ENCODE assay signal across 27 mouse cellular contexts in genomic region chr5:16531619-16532277, GRCm38 (mm10). TPM values are rescaled to one million over a fixed set of nuclear protein-coding genes. Genes with fewer than 3 reads are reported as not detected.
DNase-seq lines count a peak whose midpoint lies in the region; ATAC-seq and TF ChIP-seq lines count a peak whose summit lies in the region.
"Had no signal": no experiment of that assay in that cellular context is flagged by ENCODE, and none has a peak within 500 bp of the region (broad histone marks: within the 10 kb centered on the region; RNA-seq: fewer than 3 reads in every experiment).

No protein-coding gene starts in this region.

- WGBS in forebrain, embryonic 11.5 days, result 63% methylated on average over 3 of the region's 3 CpGs
- WGBS in forebrain, embryonic 10.5 days, result 84% methylated on average over 3 of the region's 3 CpGs
- WGBS in forebrain, embryonic 13.5 days, result 46% methylated on average over 3 of the region's 3 CpGs
- 34% methylated on average over 3 of the region's 3 CpGs for WGBS in forebrain, embryonic 15.5 days
- WGBS in forebrain, postnatal 0 days, result 32% methylated on average over 3 of the region's 3 CpGs

- H3K36me3 ChIP-seq in forebrain, embryonic 11.5 days (ENCODE audit: control insufficient read depth, insufficient read depth, low read length), result no peaks in the 10 kb centered on the region
- no peaks in the 10 kb centered on the region for H3K36me3 ChIP-seq in forebrain, embryonic 10.5 days (replicated peaks)
- H3K36me3 ChIP-seq in forebrain, embryonic 13.5 days (ENCODE audit: poor library complexity, severe bottlenecking), result no peaks in the 10 kb centered on the region
- no peaks in the 10 kb centered on the region for H3K36me3 ChIP-seq in forebrain, embryonic 15.5 days
- H3K36me3 ChIP-seq in forebrain, postnatal 0 days (ENCODE audit: insufficient read depth), result no peaks in the 10 kb centered on the region
- H3K36me3 ChIP-seq: embryonic facial prominence, embryonic 13.5 days; embryonic facial prominence, embryonic 15.5 days; G1E had no signal

- TF ChIP-seq CTCF in forebrain, postnatal 0 days (IDR thresholded peaks at IDR 0.05; ENCODE audit: low read depth), result no peak

- no peaks in the 10 kb centered on the region for H3K4me1 ChIP-seq in forebrain, embryonic 11.5 days (replicated peaks; ENCODE audit: control insufficient read depth, insufficient read depth, low read length)
- 0 out of 2 replicates have a peak, but pooled peaks cover 4% of the 10 kb centered on the region for H3K4me1 ChIP-seq in forebrain, embryonic 10.5 days
- 0 out of 2 replicates have a peak, but pooled peaks cover 4% of the 10 kb centered on the region for H3K4me1 ChIP-seq in forebrain, embryonic 13.5 days
- no peaks in the 10 kb centered on the region for H3K4me1 ChIP-seq in forebrain, embryonic 15.5 days
- no peaks in the 10 kb centered on the region for H3K4me1 ChIP-seq in forebrain, postnatal 0 days (ENCODE audit: insufficient read depth)
- H3K4me1 ChIP-seq: embryonic facial prominence, embryonic 13.5 days; embryonic facial prominence, embryonic 15.5 days had no signal

- no peak overlapping the region for H3K4me3 ChIP-seq in forebrain, embryonic 11.5 days (ENCODE audit: low read depth, low read length)
- no peak overlapping the region for H3K4me3 ChIP-seq in forebrain, embryonic 10.5 days
- H3K4me3 ChIP-seq in forebrain, embryonic 13.5 days, result no peak overlapping the region
- no peak overlapping the region for H3K4me3 ChIP-seq in forebrain, embryonic 15.5 days
- no peak overlapping the region for H3K4me3 ChIP-seq in forebrain, postnatal 0 days (ENCODE audit: low read depth, low read length)
- H3K4me3 ChIP-seq: embryonic facial prominence, embryonic 13.5 days; embryonic facial prominence, embryonic 15.5 days; erythroblast, embryonic 14.5 days had no signal

- H3K9ac ChIP-seq in forebrain, embryonic 11.5 days (ENCODE audit: low read length), result no peak overlapping the region
- H3K9ac ChIP-seq in forebrain, embryonic 13.5 days, result no peak overlapping the region
- no peak overlapping the region for H3K9ac ChIP-seq in forebrain, embryonic 15.5 days (replicated peaks)
- H3K9ac ChIP-seq in forebrain, postnatal 0 days, result no peak overlapping the region
- H3K9ac ChIP-seq: embryonic facial prominence, embryonic 13.5 days; embryonic facial prominence, embryonic 15.5 days had no signal

- no peak overlapping the region for H3K4me2 ChIP-seq in forebrain, embryonic 11.5 days (ENCODE audit: low read depth, low read length, severe bottlenecking)
- H3K4me2 ChIP-seq in forebrain, embryonic 13.5 days, result no peak overlapping the region
- H3K4me2 ChIP-seq in forebrain, embryonic 15.5 days (replicated peaks), result no peak overlapping the region
- H3K4me2 ChIP-seq in forebrain, postnatal 0 days (ENCODE audit: low read depth), result no peak overlapping the region
- H3K4me2 ChIP-seq: embryonic facial prominence, embryonic 13.5 days; embryonic facial prominence, embryonic 15.5 days had no signal

- no peak for DNase-seq in forebrain, embryonic 11.5 days (ENCODE audit: low spot score)
- DNase-seq in forebrain, embryonic 10.5 days (ENCODE audit: extremely low spot score, low spot score), result no peak
- no peak for DNase-seq in forebrain, postnatal 0 days
- DNase-seq in kidney, adult 9 months, result no peak
- DNase-seq in adrenal gland, adult (ENCODE audit: inconsistent age in 2 of 2, low spot score in 1 of 2), result no peak
- no peak for DNase-seq in adipocyte (ENCODE audit: low spot score)
- DNase-seq: adrenal gland, adult 8-10 months; adrenal gland, postnatal 14 days; adrenal gland, postnatal 36 days; B cell, adult 2 months; cerebellum, adult 11 months; cerebellum, adult 18-20 months; cerebellum, adult 8-10 months; cerebellum, adult 9-11 months; cerebellum, postnatal 14 days; cerebellum, postnatal 36 days; embryo, embryonic 11 days had no signal

- no peak overlapping the region for H3K27ac ChIP-seq in forebrain, embryonic 11.5 days (ENCODE audit: low read depth, low read length)
- no peak overlapping the region for H3K27ac ChIP-seq in forebrain, embryonic 10.5 days
- H3K27ac ChIP-seq in forebrain, embryonic 13.5 days, result no peak overlapping the region
- no peak overlapping the region for H3K27ac ChIP-seq in forebrain, embryonic 15.5 days (replicated peaks)
- no peak overlapping the region for H3K27ac ChIP-seq in forebrain, postnatal 0 days (ENCODE audit: low read depth, low read length)
- H3K27ac ChIP-seq: embryonic facial prominence, embryonic 13.5 days; embryonic facial prominence, embryonic 15.5 days had no signal

- ATAC-seq in forebrain, embryonic 11.5 days (replicated peaks; ENCODE audit: low FRiP score), result peak; percentile 60; the same call in 1 of the 2 replicates
- ATAC-seq in forebrain, embryonic 13.5 days, result peak; percentile 85
- ATAC-seq in forebrain, embryonic 15.5 days (replicated peaks), result peak; percentile 89
- peak; percentile 74; the same call in 1 of the 2 replicates for ATAC-seq in forebrain, postnatal 0 days
- ATAC-seq: activated CD4-positive, CD25-positive, alpha-beta regulatory T cell, adult 4 months; CD4-positive, CD25-positive, alpha-beta regulatory T cell, adult 4 months; Patski had no signal

- H3K9me3 ChIP-seq in forebrain, embryonic 11.5 days (ENCODE audit: control insufficient read depth, low read length), result no peaks in the 10 kb centered on the region
- H3K9me3 ChIP-seq in forebrain, embryonic 10.5 days, result no peaks in the 10 kb centered on the region
- no peaks in the 10 kb centered on the region for H3K9me3 ChIP-seq in forebrain, embryonic 13.5 days (replicated peaks)
- H3K9me3 ChIP-seq in forebrain, embryonic 15.5 days, result no peaks in the 10 kb centered on the region
- no peaks in the 10 kb centered on the region for H3K9me3 ChIP-seq in forebrain, postnatal 0 days (ENCODE audit: low read length)
- H3K9me3 ChIP-seq: embryonic facial prominence, embryonic 13.5 days; embryonic facial prominence, embryonic 15.5 days; G1E had no signal

- H3K27me3 ChIP-seq in forebrain, embryonic 11.5 days (ENCODE audit: control insufficient read depth, insufficient read depth, low read length), result no peaks in the 10 kb centered on the region
- no peaks in the 10 kb centered on the region for H3K27me3 ChIP-seq in forebrain, embryonic 10.5 days (ENCODE audit: poor library complexity, severe bottlenecking)
- H3K27me3 ChIP-seq in forebrain, embryonic 13.5 days, result no peaks in the 10 kb centered on the region
- H3K27me3 ChIP-seq in forebrain, embryonic 15.5 days, result no peaks in the 10 kb centered on the region
- H3K27me3 ChIP-seq in forebrain, postnatal 0 days (ENCODE audit: insufficient read depth, low read length), result no peaks in the 10 kb centered on the region
- H3K27me3 ChIP-seq: CH12.LX; embryonic facial prominence, embryonic 13.5 days; embryonic facial prominence, embryonic 15.5 days had no signal

RNA-seq across cellular contexts. Expression of gene Hgf, which starts 21.5 kb away (rescaled TPM):
- polyA plus RNA-seq in forebrain, embryonic 11.5 days (2014; fragmentation: Nextera tagmentation; extraction: Ambion mirVana), result 0.61 and 0.83 TPM in 2 replicates
- 0.61 and 0.79 TPM in 2 replicates for polyA plus RNA-seq in forebrain, embryonic 10.5 days (2016; fragmentation: Nextera tagmentation; extraction: Ambion mirVana)
- polyA plus RNA-seq in forebrain, embryonic 13.5 days (2015; fragmentation: Nextera tagmentation; extraction: Ambion mirVana), result 0.20 and 0.34 TPM in 2 replicates
- 0.78 and 1.4 TPM in 2 replicates for polyA plus RNA-seq in forebrain, embryonic 15.5 days (2015; fragmentation: Nextera tagmentation; extraction: Ambion mirVana)
- 3.5 TPM in 2 replicates for total RNA-seq in forebrain, postnatal 0 days (2014; rRNA removed)
- 1.5 and 1.7 TPM in 2 replicates for polyA plus RNA-seq in forebrain, postnatal 0 days (2015; fragmentation: Nextera tagmentation; extraction: Ambion mirVana)
- total RNA-seq: CH12.LX had no signal
- polyA plus RNA-seq: erythroblast, embryonic 14.5 days; G1E; Patski had no signal
